Mouse (Mus musculus) adipocyte (in vitro differentiated cells): ENCODE measurements around the gene C8g.

ENCODE experiments used
- DNase-seq: peaks from one replicate; pipeline ENCODE4 v3.0.0-alpha.2; 2016; ENCODE audit warnings: low spot score

The C8g gene

GRCm38 (mm10) chr2:25467606-25468303, 33.8 kb downstream of the C8g start:
- no peak for DNase-seq

DNA sequence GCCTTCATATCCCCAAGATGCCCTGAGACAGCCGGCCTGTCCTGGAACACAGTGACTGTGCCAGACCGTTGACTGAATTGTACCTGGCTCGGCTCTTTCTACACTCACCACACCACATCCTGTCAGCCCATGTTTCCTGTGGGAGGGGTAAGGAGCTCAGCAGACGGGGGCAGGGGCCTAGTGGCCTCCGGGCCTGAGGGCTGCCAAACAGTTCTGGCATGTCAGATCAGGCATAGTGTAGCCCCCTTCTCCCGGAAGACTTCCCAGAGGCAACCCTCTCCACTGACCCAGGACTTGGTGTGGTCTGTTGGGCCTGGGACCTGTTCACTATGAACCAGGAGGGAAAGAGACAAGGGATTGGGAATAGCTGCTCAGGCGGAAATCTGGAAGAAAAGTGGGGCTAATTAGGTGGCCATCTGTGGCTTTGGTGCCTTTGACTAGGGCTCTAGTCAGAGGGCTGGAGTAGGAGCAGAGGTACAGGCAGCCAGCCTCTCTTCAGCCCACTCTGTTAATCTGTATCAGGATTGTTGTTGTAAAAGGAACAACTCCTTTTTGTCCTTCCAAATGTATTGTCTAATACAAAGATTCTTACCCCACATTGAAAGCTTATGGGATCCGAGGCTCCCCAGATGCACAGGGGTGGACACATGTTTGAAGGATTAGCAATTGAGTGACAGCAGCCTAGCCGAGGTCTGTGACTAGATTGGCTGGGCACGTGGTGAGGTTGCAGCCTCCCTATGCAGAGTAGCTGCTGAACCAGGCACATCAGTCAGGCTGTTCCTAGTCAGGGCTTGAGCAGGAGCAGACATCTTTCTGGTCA, 35.5 kb downstream of the C8g start:
- DNase-seq = no peak

GRCm38 (mm10) chr2:25465256-25465655, 36.3 kb downstream of the C8g start:
- peak; percentile 69 for DNase-seq

GRCm38 (mm10) chr2:25463630-25464029, 37.9 kb downstream of the C8g start:
- no peak for DNase-seq

GRCm38 (mm10) chr2:25461407-25461806, 40.1 kb downstream of the C8g start:
- DNase-seq = no peak

DNA sequence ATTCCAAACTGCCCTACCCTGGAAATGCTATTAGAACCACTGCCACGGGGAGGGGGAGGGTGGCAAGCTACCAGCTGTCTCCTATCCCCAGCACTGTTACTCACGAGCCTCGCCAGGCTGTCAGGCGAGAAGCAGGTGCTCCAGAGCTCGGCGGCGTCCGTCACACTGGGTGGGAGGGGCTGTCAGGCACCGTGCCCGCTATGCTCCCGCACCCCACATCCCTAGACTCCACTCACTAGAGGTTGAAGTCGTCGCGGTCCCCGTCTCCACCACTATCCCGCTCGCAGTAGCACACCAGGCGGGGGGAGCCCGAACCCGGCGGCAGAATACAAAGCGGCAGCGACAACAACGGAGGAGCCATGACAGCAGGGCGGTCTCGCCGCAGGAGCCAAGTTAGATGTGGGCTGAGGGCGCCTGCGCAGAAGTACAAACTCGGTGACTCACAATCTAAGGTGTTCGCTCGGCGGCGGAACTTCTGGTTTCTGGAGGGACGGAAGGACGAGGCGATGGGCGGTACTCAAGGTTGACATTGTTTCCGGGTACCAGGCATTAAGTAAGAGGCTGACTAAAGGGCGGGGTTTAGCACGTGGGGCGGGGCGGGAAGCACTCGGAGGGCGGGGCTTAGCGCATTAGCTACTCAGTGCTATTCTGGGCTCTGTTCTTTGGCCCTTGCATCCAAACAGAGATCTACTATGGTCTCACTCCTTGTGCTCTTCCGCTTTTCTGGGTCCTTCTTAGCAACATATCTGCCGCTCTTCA, 40.8 kb downstream of the C8g start, which contains the start of gene Paxx:
Gene Paxx, minus strand, starts transcription at position 544 of the 759 bp plus-strand sequence.
- peak; percentile 96 for DNase-seq

DNA sequence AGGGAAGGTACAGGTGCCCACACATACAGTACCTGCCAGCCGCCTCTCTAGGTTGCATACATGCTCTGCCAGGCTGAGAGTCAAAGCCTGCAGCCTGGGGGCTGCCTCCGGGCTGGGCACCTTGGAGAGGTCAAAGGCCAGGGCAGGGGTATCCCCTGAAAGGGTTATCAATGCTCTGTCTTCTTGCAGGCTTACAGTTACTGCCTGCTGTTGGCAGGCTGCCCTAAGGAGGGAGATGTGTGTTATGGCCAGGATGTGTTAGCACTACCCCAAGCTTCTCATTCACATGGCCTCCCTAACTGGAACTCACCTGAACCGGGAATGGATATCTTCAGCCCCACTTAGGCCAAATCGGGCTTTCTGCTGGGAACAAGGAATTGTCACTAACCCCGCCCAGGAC, 41.4 kb downstream of the C8g start:
- no peak for DNase-seq

- DNase-seq = peak; percentile 38
Measured at GRCm38 (mm10) chr2:25458911-25459310, 42.6 kb downstream of the C8g start.

DNA sequence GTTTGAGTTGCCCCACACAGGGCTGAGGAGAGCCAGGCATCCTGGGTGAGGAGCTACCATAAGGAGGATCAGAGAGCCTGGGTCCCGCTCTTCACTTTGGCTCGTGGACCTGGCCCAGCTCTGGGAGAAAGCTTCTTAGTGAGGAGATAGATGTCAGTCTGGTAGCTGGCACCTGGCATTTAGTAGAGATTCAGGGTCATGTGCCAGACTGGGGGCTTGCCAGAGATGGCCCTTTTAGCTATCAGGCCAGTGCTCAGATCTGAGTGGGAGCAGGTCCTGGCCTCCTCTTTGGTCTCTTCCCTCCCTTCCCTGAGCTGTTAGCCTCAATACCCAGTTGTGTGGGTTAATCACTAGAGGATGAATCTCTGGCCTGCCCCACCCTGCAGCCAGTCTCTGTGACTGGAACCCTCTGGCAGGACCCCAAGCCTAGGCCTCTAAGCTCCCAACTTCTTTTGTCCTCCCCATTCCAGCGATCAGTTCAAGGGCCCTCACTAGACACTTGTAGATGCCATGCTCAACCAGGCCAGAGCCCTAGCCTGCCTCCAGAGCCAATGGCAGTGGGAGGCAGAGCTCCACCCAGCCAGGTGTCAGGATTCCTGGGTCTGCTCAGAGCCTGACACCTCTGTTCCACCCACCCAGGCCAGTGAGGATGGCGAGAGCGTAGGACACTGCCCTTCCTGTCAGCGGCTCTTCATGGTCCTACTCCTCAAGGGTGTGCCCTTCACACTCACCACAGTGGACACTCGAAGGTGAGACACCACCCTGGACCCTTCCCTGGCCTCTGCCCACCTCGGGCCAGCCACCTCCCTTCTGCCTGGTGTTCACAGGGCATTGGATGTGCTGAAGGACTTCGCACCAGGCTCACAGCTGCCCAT, 44.3 kb downstream of the C8g start:
- DNase-seq = no peak

DNA sequence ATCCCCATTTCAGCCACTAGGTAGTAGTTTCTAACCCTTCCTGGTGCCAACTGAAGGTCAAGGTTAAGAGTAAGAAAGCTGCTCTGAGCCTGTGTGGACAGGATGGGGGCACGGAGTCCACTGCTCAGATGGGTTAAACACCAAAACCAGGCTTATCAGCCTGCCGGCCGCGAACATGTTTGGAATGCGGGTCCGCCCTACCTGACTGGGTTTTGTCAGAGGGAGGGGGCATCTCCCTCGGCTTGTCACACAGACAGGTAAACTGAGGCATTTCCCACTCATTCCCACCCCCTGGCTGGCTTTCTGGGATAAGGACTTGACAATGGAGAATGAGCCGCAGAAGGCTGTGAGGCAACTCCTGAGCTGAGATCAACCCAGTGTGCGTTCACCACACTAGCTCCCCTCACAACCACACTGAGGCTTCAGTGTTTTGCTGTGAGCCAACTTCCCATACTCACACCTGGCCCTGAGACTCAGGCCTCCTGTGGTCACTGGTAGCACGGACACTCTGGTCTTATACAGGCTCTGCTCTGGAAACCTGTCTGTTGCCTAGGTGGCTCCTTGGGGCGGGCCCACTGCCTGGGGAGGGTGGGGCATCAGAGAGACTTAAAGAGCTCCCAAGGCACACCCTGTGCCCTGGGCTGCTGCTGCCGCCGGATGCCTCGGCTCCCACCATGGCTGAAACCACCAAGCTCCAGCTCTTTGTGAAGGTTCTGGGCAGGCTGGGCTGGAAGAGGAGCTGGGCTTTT, 45.1 kb downstream of the C8g start, which contains the start of gene Clic3:
Gene Clic3, plus strand, starts transcription at position 634 of the 749 bp plus-strand sequence.
- no peak for DNase-seq

DNA sequence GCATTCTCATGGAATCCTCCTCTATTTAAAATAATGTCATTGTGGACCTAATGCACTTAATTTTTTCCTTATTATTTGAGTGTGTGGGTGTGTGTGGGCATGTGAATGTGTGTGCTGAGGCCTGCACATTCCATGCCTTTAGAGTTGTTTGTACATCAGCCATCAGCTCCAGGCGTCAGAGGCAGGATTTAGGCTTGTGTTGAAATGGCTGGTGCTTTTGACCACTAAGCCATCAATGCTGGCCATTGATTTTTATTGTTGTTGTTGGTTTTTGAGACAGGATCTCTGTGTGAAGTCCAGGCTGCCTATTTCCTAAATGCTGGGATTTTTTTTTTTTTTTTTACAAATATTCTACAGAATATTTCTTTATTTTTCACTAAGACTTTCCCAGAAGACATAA, 48.6 kb downstream of the C8g start:
- DNase-seq = no peak

DNA sequence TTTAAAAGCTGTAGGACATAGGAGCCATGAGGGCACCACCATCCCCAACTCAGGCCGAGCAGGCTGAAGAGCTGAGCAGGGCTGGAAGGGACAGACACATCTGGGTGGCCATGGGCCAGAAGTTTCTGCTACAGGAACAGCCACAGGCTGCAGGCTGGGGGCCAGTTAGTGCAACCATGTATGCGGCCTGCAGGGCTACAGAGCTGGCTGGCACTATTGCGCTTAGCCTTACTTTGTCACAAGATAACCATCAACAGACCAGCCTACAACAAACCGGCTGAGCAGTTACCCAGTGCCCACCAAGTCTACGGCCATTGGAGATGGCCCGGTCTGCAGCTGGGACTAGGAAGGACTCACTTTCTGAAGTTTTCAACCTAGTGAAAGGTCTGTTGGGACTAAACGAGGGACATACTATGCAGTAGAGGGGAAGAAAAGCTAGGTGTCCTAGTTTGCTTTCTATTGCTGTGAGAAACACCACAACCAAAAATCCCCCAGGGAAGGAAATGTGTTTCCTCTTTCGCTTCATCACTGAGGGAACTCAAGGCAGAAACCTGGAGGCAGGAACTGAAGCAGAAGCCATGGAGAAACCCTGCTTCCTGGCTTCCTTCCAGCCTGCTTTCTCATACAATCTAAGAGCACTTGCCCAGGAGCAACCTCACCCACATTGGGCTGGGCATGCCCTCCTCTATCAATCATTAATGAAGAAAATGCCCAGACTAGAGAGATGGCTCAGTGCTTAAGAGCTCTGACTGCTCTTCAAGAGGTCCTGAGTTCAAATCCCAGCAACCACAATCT, 50.5 kb downstream of the C8g start:
- no peak for DNase-seq
